Mouse (Mus musculus): ENCODE results near the gene Csmd2. TPM values are rescaled to one million over a fixed set of nuclear protein-coding genes. Genes with fewer than 3 reads are reported as not detected.

The Csmd2 gene
- polyA plus RNA-seq, 1 experiment from 2014 or later: 0.21 TPM

- Histone ChIP-seq H3K27me3 (ENCODE audit: control insufficient read depth, insufficient read depth, low read length) (no peaks in the 10 kb centered on the region), H3K9ac (replicated peaks; ENCODE audit: low read length) (no peak overlapping the region), H3K4me3 (ENCODE audit: low read depth, low read length) (no peak overlapping the region), H3K36me3 (replicated peaks; ENCODE audit: control insufficient read depth, insufficient read depth, low read depth, low read length) (no peaks in the 10 kb centered on the region), H3K27ac (replicated peaks; ENCODE audit: low read depth, low read length) (no peak overlapping the region), H3K4me1 (ENCODE audit: control insufficient read depth, insufficient read depth, low read length) (no peaks in the 10 kb centered on the region), H3K4me2 (ENCODE audit: low read depth, low read length) (no peak overlapping the region), H3K9me3 (replicated peaks; ENCODE audit: control insufficient read depth, low read length) (no peaks in the 10 kb centered on the region)
- no peak for DNase-seq (ENCODE audit: low spot score)
- ATAC-seq (replicated peaks; ENCODE audit: insufficient number of reproducible peaks, low FRiP score, low TSS enrichment, low read depth): no peak
- WGBS: 91% methylated on average over 6 of the region's 6 CpGs
Measured at GRCm38 (mm10) chr4:128550756-128551155, 563.1 kb downstream of the Csmd2 start.

- H3K9ac ChIP-seq (replicated peaks; ENCODE audit: low read length): no peak overlapping the region
- no peaks in the 10 kb centered on the region for H3K4me1 ChIP-seq (ENCODE audit: control insufficient read depth, insufficient read depth, low read length)
- no peaks in the 10 kb centered on the region for H3K9me3 ChIP-seq (replicated peaks; ENCODE audit: control insufficient read depth, low read length)
- WGBS: 92% methylated on average over 2 of the region's 2 CpGs
- 0 out of 2 replicates have a peak, but pooled peaks have one; percentile 52 for ATAC-seq (replicated peaks; ENCODE audit: insufficient number of reproducible peaks, low FRiP score, low TSS enrichment, low read depth)
- H3K27me3 ChIP-seq (ENCODE audit: control insufficient read depth, insufficient read depth, low read length): no peaks in the 10 kb centered on the region
- H3K36me3 ChIP-seq (replicated peaks; ENCODE audit: control insufficient read depth, insufficient read depth, low read depth, low read length): no peaks in the 10 kb centered on the region
- H3K27ac ChIP-seq (replicated peaks; ENCODE audit: low read depth, low read length): no peak overlapping the region
- H3K4me3 ChIP-seq (ENCODE audit: low read depth, low read length): no peak overlapping the region
- no peak overlapping the region for H3K4me2 ChIP-seq (ENCODE audit: low read depth, low read length)
- DNase-seq (ENCODE audit: low spot score): no peak
Measured at GRCm38 (mm10) chr4:128554198-128554597, 566.5 kb downstream of the Csmd2 start.

GRCm38 (mm10) chr4:128560327-128560726 is 572.7 kb downstream of the Csmd2 start:
- no peaks in the 10 kb centered on the region for H3K36me3 ChIP-seq (replicated peaks; ENCODE audit: control insufficient read depth, insufficient read depth, low read depth, low read length)
- H3K4me3 ChIP-seq (ENCODE audit: low read depth, low read length): no peak overlapping the region
- no peaks in the 10 kb centered on the region for H3K9me3 ChIP-seq (replicated peaks; ENCODE audit: control insufficient read depth, low read length)
- WGBS: 74% methylated on average over 3 of the region's 3 CpGs
- no peaks in the 10 kb centered on the region for H3K4me1 ChIP-seq (ENCODE audit: control insufficient read depth, insufficient read depth, low read length)
- DNase-seq (ENCODE audit: low spot score) (no peak), ATAC-seq (replicated peaks; ENCODE audit: insufficient number of reproducible peaks, low FRiP score, low TSS enrichment, low read depth) (no peak)
- H3K4me2 ChIP-seq (ENCODE audit: low read depth, low read length): no peak overlapping the region
- no peak overlapping the region for H3K27ac ChIP-seq (replicated peaks; ENCODE audit: low read depth, low read length)
- no peak overlapping the region for H3K9ac ChIP-seq (replicated peaks; ENCODE audit: low read length)
- H3K27me3 ChIP-seq (ENCODE audit: control insufficient read depth, insufficient read depth, low read length): no peaks in the 10 kb centered on the region

GRCm38 (mm10) chr4:128575811-128576210 is 588.2 kb downstream of the Csmd2 start:
- WGBS: 91% methylated on average over 4 of the region's 4 CpGs
- ATAC-seq (replicated peaks; ENCODE audit: insufficient number of reproducible peaks, low FRiP score, low TSS enrichment, low read depth): no peak

GRCm38 (mm10) chr4:128579182-128579581 is 591.5 kb downstream of the Csmd2 start:
- no peak for DNase-seq (ENCODE audit: low spot score)
- WGBS: 60% methylated on average over 4 of the region's 4 CpGs
- H3K9me3 ChIP-seq (replicated peaks; ENCODE audit: control insufficient read depth, low read length): peaks cover 13% of the 10 kb centered on the region; the same call in 1 of the 2 replicates

More at GRCm38 (mm10) chr4:128575811-128576210, 588.2 kb downstream of the Csmd2 start:
- H3K36me3 ChIP-seq (replicated peaks; ENCODE audit: control insufficient read depth, insufficient read depth, low read depth, low read length): peaks cover 2% of the 10 kb centered on the region; the same call in 1 of the 2 replicates
- no peak overlapping the region for H3K9ac ChIP-seq (replicated peaks; ENCODE audit: low read length)
- DNase-seq (ENCODE audit: low spot score): no peak
- H3K9me3 ChIP-seq (replicated peaks; ENCODE audit: control insufficient read depth, low read length): no peaks in the 10 kb centered on the region
- no peak overlapping the region for H3K4me2 ChIP-seq (ENCODE audit: low read depth, low read length)
- no peak overlapping the region for H3K4me3 ChIP-seq (ENCODE audit: low read depth, low read length)
- no peak overlapping the region for H3K27ac ChIP-seq (replicated peaks; ENCODE audit: low read depth, low read length)
- H3K4me1 ChIP-seq (ENCODE audit: control insufficient read depth, insufficient read depth, low read length): no peaks in the 10 kb centered on the region
- H3K27me3 ChIP-seq (ENCODE audit: control insufficient read depth, insufficient read depth, low read length): no peaks in the 10 kb centered on the region

GRCm38 (mm10) chr4:128593286-128593685 is 605.6 kb downstream of the Csmd2 start:
- WGBS: 92% methylated on average over 4 of the region's 4 CpGs
- ATAC-seq (replicated peaks; ENCODE audit: insufficient number of reproducible peaks, low FRiP score, low TSS enrichment, low read depth) (no peak), DNase-seq (ENCODE audit: low spot score) (no peak)
- Histone ChIP-seq H3K9me3 (replicated peaks; ENCODE audit: control insufficient read depth, low read length) (no peaks in the 10 kb centered on the region), H3K27me3 (ENCODE audit: control insufficient read depth, insufficient read depth, low read length) (no peaks in the 10 kb centered on the region), H3K36me3 (replicated peaks; ENCODE audit: control insufficient read depth, insufficient read depth, low read depth, low read length) (no peaks in the 10 kb centered on the region; the same call in 1 of the 2 replicates), H3K4me1 (ENCODE audit: control insufficient read depth, insufficient read depth, low read length) (no peaks in the 10 kb centered on the region), H3K4me3 (ENCODE audit: low read depth, low read length) (no peak overlapping the region), H3K9ac (replicated peaks; ENCODE audit: low read length) (no peak overlapping the region), H3K27ac (replicated peaks; ENCODE audit: low read depth, low read length) (no peak overlapping the region), H3K4me2 (ENCODE audit: low read depth, low read length) (no peak overlapping the region)

More at GRCm38 (mm10) chr4:128579182-128579581, 591.5 kb downstream of the Csmd2 start:
- no peak overlapping the region for H3K4me2 ChIP-seq (ENCODE audit: low read depth, low read length)
- no peaks in the 10 kb centered on the region for H3K27me3 ChIP-seq (ENCODE audit: control insufficient read depth, insufficient read depth, low read length)
- ATAC-seq (replicated peaks; ENCODE audit: insufficient number of reproducible peaks, low FRiP score, low TSS enrichment, low read depth): no peak
- peaks cover 13% of the 10 kb centered on the region for H3K36me3 ChIP-seq (replicated peaks; ENCODE audit: control insufficient read depth, insufficient read depth, low read depth, low read length)
- H3K4me3 ChIP-seq (ENCODE audit: low read depth, low read length): no peak overlapping the region
- H3K9ac ChIP-seq (replicated peaks; ENCODE audit: low read length): no peak overlapping the region
- H3K27ac ChIP-seq (replicated peaks; ENCODE audit: low read depth, low read length): no peak overlapping the region
- H3K4me1 ChIP-seq (ENCODE audit: control insufficient read depth, insufficient read depth, low read length): no peaks in the 10 kb centered on the region

GRCm38 (mm10) chr4:128594062-128594461 is 606.4 kb downstream of the Csmd2 start:
- H3K27ac ChIP-seq (replicated peaks; ENCODE audit: low read depth, low read length): no peak overlapping the region
- no peak overlapping the region for H3K9ac ChIP-seq (replicated peaks; ENCODE audit: low read length)
- no peak overlapping the region for H3K4me2 ChIP-seq (ENCODE audit: low read depth, low read length)
- no peaks in the 10 kb centered on the region for H3K27me3 ChIP-seq (ENCODE audit: control insufficient read depth, insufficient read depth, low read length)
- DNase-seq (ENCODE audit: low spot score): no peak
- H3K4me3 ChIP-seq (ENCODE audit: low read depth, low read length): no peak overlapping the region
- no peaks in the 10 kb centered on the region; the same call in 1 of the 2 replicates for H3K36me3 ChIP-seq (replicated peaks; ENCODE audit: control insufficient read depth, insufficient read depth, low read depth, low read length)
- no peaks in the 10 kb centered on the region for H3K4me1 ChIP-seq (ENCODE audit: control insufficient read depth, insufficient read depth, low read length)
- 89% methylated on average over 5 of the region's 5 CpGs for WGBS
- no peak for ATAC-seq (replicated peaks; ENCODE audit: insufficient number of reproducible peaks, low FRiP score, low TSS enrichment, low read depth)
- H3K9me3 ChIP-seq (replicated peaks; ENCODE audit: control insufficient read depth, low read length): no peaks in the 10 kb centered on the region

- Histone ChIP-seq H3K9me3 (replicated peaks; ENCODE audit: control insufficient read depth, low read length) (no peaks in the 10 kb centered on the region), H3K4me2 (ENCODE audit: low read depth, low read length) (no peak overlapping the region), H3K27ac (replicated peaks; ENCODE audit: low read depth, low read length) (no peak overlapping the region), H3K4me1 (ENCODE audit: control insufficient read depth, insufficient read depth, low read length) (no peaks in the 10 kb centered on the region), H3K27me3 (ENCODE audit: control insufficient read depth, insufficient read depth, low read length) (no peaks in the 10 kb centered on the region), H3K36me3 (replicated peaks; ENCODE audit: control insufficient read depth, insufficient read depth, low read depth, low read length) (0 out of 2 replicates have a peak, but pooled peaks cover 3% of the 10 kb centered on the region), H3K4me3 (ENCODE audit: low read depth, low read length) (no peak overlapping the region), H3K9ac (replicated peaks; ENCODE audit: low read length) (no peak overlapping the region)
- DNase-seq (ENCODE audit: low spot score) (no peak), ATAC-seq (replicated peaks; ENCODE audit: insufficient number of reproducible peaks, low FRiP score, low TSS enrichment, low read depth) (no peak)
- WGBS: 93% methylated on average over 12 of the region's 12 CpGs
Measured at GRCm38 (mm10) chr4:128597801-128598560, 610.3 kb downstream of the Csmd2 start.
